Mouse (Mus musculus): ENCODE results near the gene Vstm2l. TPM values are rescaled to one million over a fixed set of nuclear protein-coding genes. Genes with fewer than 3 reads are reported as not detected.

Gene Vstm2l
- total RNA-seq, 2 experiments from 2014 or later, result not detected

- DNase-seq (ENCODE audit: low spot score), result no peak
- intact Hi-C loops (cut with DNase I), result no loop called here
Measured at GRCm38 (mm10) chr2:157986235-157986634, 71.8 kb downstream of the Vstm2l start.

GRCm38 (mm10) chr2:157988416-157989190 is 74.2 kb downstream of the Vstm2l start:
- no peak for DNase-seq (ENCODE audit: low spot score)
- intact Hi-C loops (cut with DNase I), result no loop called here

GRCm38 (mm10) chr2:157989946-157990345 is 75.5 kb downstream of the Vstm2l start:
- DNase-seq (ENCODE audit: low spot score), result no peak
- intact Hi-C loops (cut with DNase I), result loop anchor here (1.0 to 5.0 kb wide), 2 partner anchors 355 to 383 kb away; no protein-coding TSS in a partner anchor

GRCm38 (mm10) chr2:157991026-157991425 is 76.6 kb downstream of the Vstm2l start:
- no peak for DNase-seq (ENCODE audit: low spot score)
- intact Hi-C loops (cut with DNase I), result loop anchor here (5.0 kb wide), 1 partner anchor 384 kb away; no protein-coding TSS in a partner anchor

- DNase-seq (ENCODE audit: low spot score), result no peak
- intact Hi-C loops (cut with DNase I), result loop anchor here (5.0 kb wide), 1 partner anchor 385 kb away; no protein-coding TSS in a partner anchor
Measured at GRCm38 (mm10) chr2:157992501-157992900, 78.0 kb downstream of the Vstm2l start.

Other genes with a start within 250 kb of the Vstm2l start
- 1 to 10 TPM; 9.1 to 9.4 TPM for gene Ctnnbl1, start 177.3 kb upstream of the Vstm2l start, total RNA-seq (2021)
- 10 to 100 TPM; 22.1 to 25.2 TPM for gene Tti1, start 113.8 kb downstream of the Vstm2l start, total RNA-seq (2021)
- gene Rprd1b, start 113.8 kb downstream of the Vstm2l start, total RNA-seq (2021), result 10 to 100 TPM; 25.5 to 29.4 TPM
- 100 to 1,000 TPM; 238 to 253 TPM for gene Tgm2, start 231.8 kb downstream of the Vstm2l start, total RNA-seq (2021)